Mouse (Mus musculus) forebrain, embryonic 12.5 days (tissue): Measurements from ENCODE around the gene Txndc5. TPM values are rescaled to one million over a fixed set of nuclear protein-coding genes. Genes with fewer than 3 reads are reported as not detected.

Experiments
- ATAC-seq: fragments of 200-750 bp; cut with Nextera tagmentation; 2 replicates; pipeline ENCODE4 v1.8.0; 2017; ENCODE audit warnings: moderate TSS enrichment; ENCODE audit not compliant: low FRiP score
- H3K27ac ChIP-seq: fragments of 300-500 bp; sonication (generic); 2 replicates; pipeline ENCODE4 v1.5.1; 2016; ENCODE audit warnings: mild to moderate bottlenecking
- H3K27me3 ChIP-seq: fragments of 300-500 bp; sonication (generic); 2 replicates; pipeline ENCODE4 v1.6.1; 2016; ENCODE audit warnings: mild to moderate bottlenecking
- H3K36me3 ChIP-seq: fragments of 300-500 bp; sonication (generic); replicated peaks from 2 replicates; pipeline ENCODE4 v1.6.1; 2016; ENCODE audit warnings: mild to moderate bottlenecking
- H3K4me1 ChIP-seq: fragments of 300-500 bp; sonication (generic); 2 replicates; pipeline ENCODE4 v1.6.1; 2016
- H3K4me2 ChIP-seq: fragments of 300-500 bp; sonication (generic); 2 replicates; pipeline ENCODE4 v1.6.1; 2016; ENCODE audit warnings: mild to moderate bottlenecking, moderate library complexity
- H3K4me3 ChIP-seq: fragments of 300-500 bp; sonication (generic); replicated peaks from 2 replicates; pipeline ENCODE4 v1.5.1; 2016; ENCODE audit warnings: mild to moderate bottlenecking
- H3K9ac ChIP-seq: fragments of 300-500 bp; sonication (generic); 2 replicates; pipeline ENCODE4 v1.6.1; 2016; ENCODE audit warnings: mild to moderate bottlenecking
- H3K9me3 ChIP-seq: fragments of 300-500 bp; sonication (generic); 2 replicates; pipeline ENCODE4 v1.6.1; 2016
- WGBS: fragments of 180-500 bp; shearing (Covaris S2); methylation state at CpG from one replicate; pipeline ENCODE4 v1.1.7; 2016; 5-methylcytosine and 5-hydroxymethylcytosine counted together
- polyA plus RNA-seq: library from polyadenylated mRNA; unstranded; fragments of >200 nt; fragmentation: Nextera tagmentation; extraction: Ambion mirVana; gene quantifications from 2 replicates; pipeline ENCODE4 v1.2.1, GENCODE M21; 2016

Txndc5 gene
- polyA plus RNA-seq, 1 experiment from 2014 or later: 99.0 TPM

GRCm38 (mm10) chr13:38486767-38487166, 41.9 kb downstream of the Txndc5 start:
- no peak for ATAC-seq
- Histone ChIP-seq H3K9ac (no peak overlapping the region), H3K4me3 (no peak overlapping the region), H3K27me3 (no peaks in the 10 kb centered on the region), H3K9me3 (no peaks in the 10 kb centered on the region), H3K27ac (no peak overlapping the region), H3K4me1 (no peaks in the 10 kb centered on the region), H3K36me3 (no peaks in the 10 kb centered on the region), H3K4me2 (no peak overlapping the region)
- WGBS: 90% methylated on average over 6 of the region's 6 CpGs

- H3K27ac ChIP-seq: no peak overlapping the region
- no peak for ATAC-seq
Measured at GRCm38 (mm10) chr13:38484701-38485100, 43.9 kb downstream of the Txndc5 start.

GRCm38 (mm10) chr13:38481021-38481420, 47.6 kb downstream of the Txndc5 start:
- Histone ChIP-seq H3K9me3 (no peaks in the 10 kb centered on the region), H3K36me3 (no peaks in the 10 kb centered on the region), H3K4me3 (no peak overlapping the region), H3K9ac (no peak overlapping the region), H3K27me3 (no peaks in the 10 kb centered on the region), H3K4me1 (no peaks in the 10 kb centered on the region), H3K4me2 (no peak overlapping the region), H3K27ac (no peak overlapping the region)
- 92% methylated on average over 7 of the region's 7 CpGs for WGBS
- ATAC-seq: no peak

More at GRCm38 (mm10) chr13:38484701-38485100, 43.9 kb downstream of the Txndc5 start:
- H3K4me3 ChIP-seq: no peak overlapping the region
- H3K4me1 ChIP-seq: no peaks in the 10 kb centered on the region
- no peaks in the 10 kb centered on the region for H3K9me3 ChIP-seq
- H3K9ac ChIP-seq: no peak overlapping the region
- H3K27me3 ChIP-seq: no peaks in the 10 kb centered on the region
- no peaks in the 10 kb centered on the region for H3K36me3 ChIP-seq
- WGBS: 78% methylated on average over 5 of the region's 5 CpGs
- no peak overlapping the region for H3K4me2 ChIP-seq

- H3K4me2 ChIP-seq: no peak overlapping the region
- H3K9me3 ChIP-seq: no peaks in the 10 kb centered on the region
- no peaks in the 10 kb centered on the region for H3K27me3 ChIP-seq
- ATAC-seq: no peak
- 30% methylated on average over 8 of the region's 8 CpGs for WGBS
- no peak overlapping the region for H3K27ac ChIP-seq
- H3K9ac ChIP-seq: no peak overlapping the region
- no peaks in the 10 kb centered on the region for H3K36me3 ChIP-seq
- H3K4me3 ChIP-seq: no peak overlapping the region
- no peaks in the 10 kb centered on the region for H3K4me1 ChIP-seq
Measured at GRCm38 (mm10) chr13:38476936-38477335, 51.7 kb downstream of the Txndc5 start.

- no peak overlapping the region for H3K27ac ChIP-seq
- no peaks in the 10 kb centered on the region for H3K9me3 ChIP-seq
- H3K4me1 ChIP-seq: no peaks in the 10 kb centered on the region
- no peak overlapping the region for H3K4me2 ChIP-seq
- no peak for ATAC-seq
- H3K4me3 ChIP-seq: no peak overlapping the region
- H3K36me3 ChIP-seq: no peaks in the 10 kb centered on the region
- H3K9ac ChIP-seq: no peak overlapping the region
- WGBS: 90% methylated on average over 6 of the region's 6 CpGs
- no peaks in the 10 kb centered on the region for H3K27me3 ChIP-seq
Measured at GRCm38 (mm10) chr13:38473497-38473896, 55.1 kb downstream of the Txndc5 start.

GRCm38 (mm10) chr13:38472636-38473035, 56.0 kb downstream of the Txndc5 start:
- no peaks in the 10 kb centered on the region for H3K27me3 ChIP-seq
- 88% methylated on average over 4 of the region's 4 CpGs for WGBS
- no peak overlapping the region for H3K27ac ChIP-seq
- ATAC-seq: no peak
- no peak overlapping the region for H3K4me2 ChIP-seq
- H3K36me3 ChIP-seq: no peaks in the 10 kb centered on the region
- H3K9ac ChIP-seq: no peak overlapping the region
- H3K9me3 ChIP-seq: no peaks in the 10 kb centered on the region
- H3K4me1 ChIP-seq: no peaks in the 10 kb centered on the region
- H3K4me3 ChIP-seq: no peak overlapping the region

GRCm38 (mm10) chr13:38470882-38471281, 57.7 kb downstream of the Txndc5 start:
- Histone ChIP-seq H3K9ac (no peak overlapping the region), H3K36me3 (no peaks in the 10 kb centered on the region), H3K27ac (no peak overlapping the region), H3K4me3 (no peak overlapping the region), H3K4me1 (no peaks in the 10 kb centered on the region), H3K27me3 (no peaks in the 10 kb centered on the region), H3K9me3 (no peaks in the 10 kb centered on the region), H3K4me2 (no peak overlapping the region)
- WGBS: 87% methylated on average over 5 of the region's 5 CpGs
- ATAC-seq: no peak

- Histone ChIP-seq H3K4me3 (no peak overlapping the region), H3K9ac (no peak overlapping the region), H3K36me3 (no peaks in the 10 kb centered on the region), H3K9me3 (no peaks in the 10 kb centered on the region), H3K4me1 (no peaks in the 10 kb centered on the region), H3K27me3 (no peaks in the 10 kb centered on the region), H3K4me2 (no peak overlapping the region), H3K27ac (no peak overlapping the region)
- ATAC-seq: no peak
- WGBS: 72% methylated on average over 1 of the region's 1 CpGs
Measured at GRCm38 (mm10) chr13:38463410-38463809, 65.2 kb downstream of the Txndc5 start.

GRCm38 (mm10) chr13:38451446-38451845, 77.2 kb downstream of the Txndc5 start:
- H3K9ac ChIP-seq: no peak overlapping the region
- no peak overlapping the region for H3K4me2 ChIP-seq
- 0 out of 2 replicates have a peak, but pooled peaks cover 3% of the 10 kb centered on the region for H3K4me1 ChIP-seq
- H3K27ac ChIP-seq: no peak overlapping the region
- H3K4me3 ChIP-seq: no peak overlapping the region
- H3K9me3 ChIP-seq: no peaks in the 10 kb centered on the region
- H3K27me3 ChIP-seq: no peaks in the 10 kb centered on the region
- no peak for ATAC-seq
- no peaks in the 10 kb centered on the region for H3K36me3 ChIP-seq
- WGBS: 86% methylated on average over 5 of the region's 5 CpGs

Other genes starting within 250 kb of the Txndc5 start
- gene Bmp6, start 183.7 kb downstream of the Txndc5 start, polyA plus RNA-seq: 1.2 and 1.7 TPM in 2 replicates
- 22.3 and 24.9 TPM in 2 replicates for gene Bloc1s5, start 106.3 kb upstream of the Txndc5 start, polyA plus RNA-seq
- 62.8 and 64.2 TPM in 2 replicates for gene Eef1e1, start 130.2 kb upstream of the Txndc5 start, polyA plus RNA-seq